Mouse (Mus musculus): ENCODE measurements around the gene Gas7.

Gene Gas7

DNA sequence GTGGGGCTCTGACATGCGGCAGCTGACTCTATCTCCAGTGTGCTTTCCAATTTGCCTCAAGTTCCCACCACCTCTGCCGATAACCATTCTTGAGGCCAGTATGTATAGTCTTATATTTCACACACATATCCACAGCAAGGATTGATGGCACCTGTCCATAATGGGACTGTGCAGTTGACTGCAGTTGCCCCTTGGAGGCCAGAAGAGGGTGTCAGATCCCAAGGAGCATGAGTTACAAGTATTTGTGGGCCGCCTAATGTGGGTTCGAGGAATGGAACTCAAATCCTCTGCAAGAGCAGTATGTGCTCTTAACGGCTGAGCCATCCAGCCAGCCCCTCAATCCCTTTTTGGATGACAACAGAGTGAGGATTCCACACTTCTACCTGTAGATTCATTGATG lies 119.1 kb downstream of the Gas7 start:
- no peak for DNase-seq (ENCODE audit: low read depth, low spot score)

DNA sequence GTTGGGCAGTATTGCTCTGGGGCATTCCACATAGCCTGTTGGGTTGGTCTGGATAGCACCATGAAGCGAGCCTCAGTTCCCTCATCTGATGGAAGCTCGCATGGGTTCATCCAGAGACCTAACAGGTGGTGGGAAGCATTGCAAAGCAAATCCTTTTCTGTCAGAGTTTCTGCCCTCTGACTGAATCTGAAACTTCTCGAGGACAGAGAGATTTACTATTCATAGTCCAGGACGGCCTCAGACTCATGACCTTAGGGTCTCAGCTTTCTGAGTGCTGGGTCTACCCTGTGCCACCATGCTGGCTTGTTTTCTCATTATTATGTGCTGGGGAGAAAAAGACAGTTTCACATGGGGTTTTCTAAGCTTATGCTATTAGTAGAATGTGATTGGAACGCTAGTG lies 122.2 kb downstream of the Gas7 start:
- no peak for DNase-seq (ENCODE audit: low read depth, low spot score)

DNA sequence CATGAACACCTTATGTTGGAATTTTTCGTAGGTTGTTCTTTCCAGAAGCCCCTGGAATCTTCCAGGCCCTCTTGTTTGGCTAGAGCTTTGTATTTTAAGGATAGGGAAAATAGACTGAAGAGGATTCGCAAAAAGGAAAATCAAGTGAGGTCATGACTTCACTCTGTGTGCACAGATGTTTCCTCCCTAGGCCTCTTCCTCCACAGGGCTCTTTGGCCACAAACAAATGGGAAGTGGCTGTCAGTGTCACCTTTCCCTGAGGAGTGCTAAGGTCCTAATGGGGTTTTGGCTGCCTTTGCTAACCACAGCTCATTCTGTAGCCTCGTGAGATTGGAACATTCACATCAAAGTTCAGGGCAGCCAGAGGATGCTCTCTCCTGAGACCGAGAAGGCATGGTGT lies 122.8 kb downstream of the Gas7 start:
- no peak for DNase-seq (ENCODE audit: low read depth, low spot score)

- no peak for DNase-seq (ENCODE audit: low read depth, low spot score)
These were observed 123.9 kb downstream of the Gas7 start for GRCm38 (mm10) chr11:67579136-67579535.

DNA sequence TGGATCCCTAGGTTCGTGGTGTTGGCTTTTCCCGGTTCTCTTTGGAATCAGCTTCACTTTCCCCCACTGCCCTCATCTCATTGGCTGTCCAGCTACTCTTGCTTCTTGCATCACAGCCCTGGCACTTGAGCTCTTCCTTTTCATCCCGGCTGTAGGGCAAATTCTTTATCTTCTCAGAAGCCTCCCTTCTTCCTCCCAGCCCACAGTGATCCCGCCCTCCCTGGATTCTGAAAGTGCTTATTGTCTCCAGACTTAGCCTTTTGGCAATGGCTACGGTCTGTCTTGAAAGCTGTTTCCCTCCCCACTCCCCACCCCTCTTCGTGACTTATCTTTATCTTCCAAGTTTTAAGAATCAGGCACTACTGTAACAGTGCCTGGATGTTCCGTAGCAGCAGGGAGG lies 126.3 kb downstream of the Gas7 start:
- no peak for DNase-seq (ENCODE audit: low read depth, low spot score)

DNA sequence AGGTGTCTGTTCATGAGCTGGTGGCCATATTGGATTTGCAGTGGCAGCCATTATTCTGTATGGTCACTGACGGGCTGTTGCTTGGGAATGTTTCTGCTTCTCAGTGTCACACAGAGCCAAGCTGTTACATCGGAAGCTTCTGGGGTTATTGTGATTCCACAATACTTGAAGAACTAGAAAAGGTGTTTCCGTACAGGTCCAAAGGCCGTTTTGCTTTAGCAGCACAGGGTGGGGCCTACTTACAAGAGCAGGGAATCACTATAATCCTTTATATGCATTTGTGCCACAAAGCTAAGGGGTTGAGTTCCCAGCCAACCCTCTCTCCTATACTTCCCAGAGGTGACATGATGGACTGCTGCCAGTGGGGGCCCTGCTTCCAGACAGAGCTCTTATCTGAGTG lies 127.3 kb downstream of the Gas7 start:
- no peak for DNase-seq (ENCODE audit: low read depth, low spot score)

GRCm38 (mm10) chr11:67585016-67585415 lies 129.8 kb downstream of the Gas7 start:
- no peak for DNase-seq (ENCODE audit: low read depth, low spot score)

- DNase-seq (ENCODE audit: low read depth, low spot score) = no peak
These were observed 130.4 kb downstream of the Gas7 start for GRCm38 (mm10) chr11:67585629-67586028.

GRCm38 (mm10) chr11:67586231-67586994 lies 131.2 kb downstream of the Gas7 start:
- DNase-seq (ENCODE audit: low read depth, low spot score) = no peak

- DNase-seq (ENCODE audit: low read depth, low spot score) = no peak
These were observed 133.1 kb downstream of the Gas7 start for GRCm38 (mm10) chr11:67588196-67588827.

DNA sequence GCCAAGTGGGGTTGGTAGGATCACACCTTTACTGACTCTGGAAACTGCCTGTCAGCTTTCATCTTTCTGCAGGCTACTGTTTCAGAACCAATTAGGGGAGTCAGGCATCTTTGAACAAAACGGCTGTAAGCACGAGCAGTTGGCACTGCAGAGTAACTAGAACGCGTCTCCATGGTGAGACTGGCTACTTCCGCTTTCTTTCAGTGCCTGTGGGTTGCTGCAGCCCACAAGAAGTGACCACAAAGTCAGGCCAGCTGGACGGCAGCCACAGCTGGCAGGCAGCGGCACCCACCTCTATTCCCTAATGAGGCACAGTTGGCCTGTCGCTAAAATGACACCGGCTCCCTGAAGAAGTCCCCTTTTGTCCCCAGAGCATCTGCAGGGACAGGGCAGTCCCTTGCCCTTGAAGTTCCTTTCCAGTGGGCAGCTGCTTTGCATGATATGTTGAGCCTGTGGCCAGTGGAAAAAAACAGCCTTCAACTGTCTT lies 133.6 kb downstream of the Gas7 start:
- no peak for DNase-seq (ENCODE audit: low read depth, low spot score)

- DNase-seq (ENCODE audit: low read depth, low spot score) = no peak
These were observed 141.0 kb downstream of the Gas7 start for GRCm38 (mm10) chr11:67596233-67596632.

DNA sequence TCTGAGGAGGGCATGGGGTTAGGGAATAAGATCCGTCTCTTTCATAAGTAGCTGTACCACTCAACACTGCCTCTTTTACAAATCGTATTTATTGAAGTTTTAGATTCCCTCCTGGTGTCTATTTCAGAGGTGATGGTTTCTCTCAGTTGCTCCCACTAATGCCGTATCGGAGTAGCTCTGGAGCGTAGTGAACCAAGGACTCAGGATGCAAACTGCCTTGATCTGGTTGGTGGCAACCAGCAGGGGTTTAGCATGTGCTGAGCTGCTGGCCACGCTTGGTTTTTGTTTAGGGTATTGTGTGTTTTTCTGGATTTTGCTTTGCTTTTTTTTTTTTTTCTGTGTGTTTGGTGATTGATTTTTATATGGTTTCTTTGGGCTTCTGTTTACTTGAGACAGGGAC lies 141.6 kb downstream of the Gas7 start:
- DNase-seq (ENCODE audit: low read depth, low spot score) = no peak

DNA sequence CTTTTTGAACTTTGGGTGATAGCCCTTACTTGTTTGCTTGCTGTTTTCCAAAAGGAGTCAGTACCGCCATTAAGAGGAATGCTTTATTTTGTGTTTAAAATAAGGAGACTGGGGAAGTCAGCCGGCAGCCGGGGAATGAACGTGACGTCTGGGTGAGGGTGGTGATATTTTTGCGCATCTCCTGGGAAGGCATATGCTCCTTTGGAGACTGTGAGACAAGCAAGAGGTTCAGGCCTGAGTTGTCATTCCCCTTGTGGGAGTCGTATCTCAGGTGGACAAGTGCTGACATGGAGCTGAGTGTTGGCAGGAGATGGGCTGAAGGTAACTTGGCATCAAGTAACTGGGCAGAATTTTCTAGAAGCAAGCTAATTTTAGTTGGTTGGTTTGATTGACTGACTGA lies 142.2 kb downstream of the Gas7 start:
- no peak for DNase-seq (ENCODE audit: low read depth, low spot score)

- DNase-seq (ENCODE audit: low read depth, low spot score) = no peak
These were observed 143.9 kb downstream of the Gas7 start for GRCm38 (mm10) chr11:67599141-67599540.

- DNase-seq (ENCODE audit: low read depth, low spot score) = no peak
These were observed 145.6 kb downstream of the Gas7 start for GRCm38 (mm10) chr11:67600710-67601430.

GRCm38 (mm10) chr11:67602711-67603369 lies 147.6 kb downstream of the Gas7 start:
- DNase-seq (ENCODE audit: low read depth, low spot score) = no peak

DNA sequence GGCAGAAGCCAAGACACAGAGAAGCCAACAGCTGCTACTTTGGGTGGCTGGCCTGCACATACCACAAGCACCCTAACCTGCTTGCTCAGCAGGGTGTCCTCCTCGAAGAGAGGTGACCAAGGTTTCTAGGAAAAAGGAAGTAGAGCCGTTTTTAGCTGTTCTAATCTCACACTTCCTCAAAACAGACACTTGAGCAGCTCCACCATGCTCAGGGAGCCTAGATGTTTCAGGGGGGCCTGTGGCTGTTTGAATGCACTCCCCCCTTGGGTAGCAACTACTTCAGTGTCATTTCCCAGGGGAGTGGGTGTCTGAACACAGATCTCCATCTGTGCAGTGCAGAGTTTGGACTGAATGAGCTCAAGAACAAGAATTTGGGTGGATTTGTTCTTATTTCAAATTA lies 149.2 kb downstream of the Gas7 start:
- no peak for DNase-seq (ENCODE audit: low read depth, low spot score)

GRCm38 (mm10) chr11:67608114-67608683 lies 153.0 kb downstream of the Gas7 start:
- no peak for DNase-seq (ENCODE audit: low read depth, low spot score)

DNA sequence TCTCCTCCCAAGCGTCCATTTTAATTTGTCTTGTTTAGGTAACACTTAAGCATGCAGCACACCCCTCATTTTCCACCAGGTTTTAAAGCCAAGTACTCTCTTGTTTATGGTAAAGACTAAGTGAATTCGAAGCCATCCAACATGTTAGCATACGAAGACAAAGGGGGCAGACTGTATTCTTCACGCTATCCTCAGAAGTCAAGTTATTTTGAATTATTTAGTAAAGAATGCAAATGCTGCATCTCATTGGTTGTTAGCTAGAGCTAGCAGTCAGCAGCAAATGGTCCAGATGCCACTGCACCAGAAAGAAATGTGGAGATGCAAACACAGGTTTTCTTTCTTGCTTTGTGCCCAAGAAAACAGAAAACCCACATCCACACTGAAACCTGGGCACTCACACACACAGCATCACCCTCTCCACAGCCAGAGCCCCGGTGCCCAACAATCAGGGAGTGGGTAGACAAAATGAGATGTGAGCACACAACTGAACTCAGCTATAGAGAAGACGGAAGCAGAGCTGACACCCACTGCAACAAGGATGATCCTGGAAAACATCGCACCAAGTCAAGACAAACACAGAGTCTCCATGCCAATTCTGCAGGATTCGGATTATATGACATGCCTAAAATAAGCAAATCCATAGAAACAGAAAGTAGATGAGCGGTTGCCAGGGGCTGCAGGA lies 157.1 kb downstream of the Gas7 start:
- DNase-seq (ENCODE audit: low read depth, low spot score) = no peak

- DNase-seq (ENCODE audit: low read depth, low spot score) = no peak
These were observed 161.5 kb downstream of the Gas7 start for GRCm38 (mm10) chr11:67616557-67617239.

Data from embryo, embryonic 11.5 days (tissue).